Mouse (Mus musculus) limb, embryonic 11.5 days (tissue): ENCODE measurements around the gene Psmg4. TPM values are rescaled to one million over a fixed set of nuclear protein-coding genes. Genes with fewer than 3 reads are reported as not detected.

Source experiments
- ATAC-seq: fragments of 200-750 bp; cut with Nextera tagmentation; 2 replicates; pipeline ENCODE4 v1.8.0; 2017; ENCODE audit warnings: low read depth; ENCODE audit not compliant: insufficient number of reproducible peaks, low FRiP score, low TSS enrichment
- DNase-seq: peaks from one replicate; pipeline ENCODE4 v3.0.0-alpha.2; 2015; ENCODE audit warnings: low spot score
- H3K27ac ChIP-seq: fragments of 300-500 bp; sonication (generic); replicated peaks from 2 replicates; pipeline ENCODE4 v1.5.1; 2014; ENCODE audit warnings: low read depth, mild to moderate bottlenecking, low read length
- H3K27me3 ChIP-seq: fragments of 300-500 bp; sonication (generic); 2 replicates; pipeline ENCODE4 v1.6.1; 2014; ENCODE audit warnings: mild to moderate bottlenecking, low read length, mixed read lengths; ENCODE audit not compliant: control insufficient read depth, insufficient read depth
- H3K36me3 ChIP-seq: fragments of 300-500 bp; sonication (generic); 2 replicates; pipeline ENCODE4 v1.6.1; 2014; ENCODE audit warnings: mild to moderate bottlenecking, low read length, moderate library complexity, mixed read lengths; ENCODE audit not compliant: control insufficient read depth, insufficient read depth
- H3K4me1 ChIP-seq: fragments of 300-500 bp; sonication (generic); 2 replicates; pipeline ENCODE4 v1.6.1; 2014; ENCODE audit warnings: low read length, mixed read lengths; ENCODE audit not compliant: control insufficient read depth, insufficient read depth
- H3K4me2 ChIP-seq: fragments of 300-500 bp; sonication (generic); 2 replicates; pipeline ENCODE4 v1.6.1; 2014; ENCODE audit warnings: low read depth, mild to moderate bottlenecking, moderate library complexity; ENCODE audit not compliant: severe bottlenecking
- H3K4me3 ChIP-seq: fragments of 300-500 bp; sonication (generic); 2 replicates; pipeline ENCODE4 v1.5.1; 2014; ENCODE audit warnings: low read depth, low read length
- H3K9ac ChIP-seq: fragments of 300-500 bp; sonication (generic); 2 replicates; pipeline ENCODE4 v1.6.1; 2014; ENCODE audit warnings: mild to moderate bottlenecking, low read length
- H3K9me3 ChIP-seq: fragments of 300-500 bp; sonication (generic); 2 replicates; pipeline ENCODE4 v1.6.1; 2016; ENCODE audit warnings: low read length; ENCODE audit not compliant: control insufficient read depth
- WGBS: fragments of 180-500 bp; shearing (Covaris S2); extraction: QIAGEN DNeasy Blood & Tissue Kit; methylation state at CpG from one replicate; pipeline ENCODE4 v1.1.7; 2014; 5-methylcytosine and 5-hydroxymethylcytosine counted together
- polyA plus RNA-seq: library from polyadenylated mRNA; unstranded; fragments of >200 nt; fragmentation: Nextera tagmentation; extraction: Ambion mirVana; gene quantifications from 2 replicates; pipeline ENCODE4 v1.2.1, GENCODE M21; 2014

The Psmg4 gene
- polyA plus RNA-seq, 1 experiment from 2014 or later = 88.2 TPM

DNA sequence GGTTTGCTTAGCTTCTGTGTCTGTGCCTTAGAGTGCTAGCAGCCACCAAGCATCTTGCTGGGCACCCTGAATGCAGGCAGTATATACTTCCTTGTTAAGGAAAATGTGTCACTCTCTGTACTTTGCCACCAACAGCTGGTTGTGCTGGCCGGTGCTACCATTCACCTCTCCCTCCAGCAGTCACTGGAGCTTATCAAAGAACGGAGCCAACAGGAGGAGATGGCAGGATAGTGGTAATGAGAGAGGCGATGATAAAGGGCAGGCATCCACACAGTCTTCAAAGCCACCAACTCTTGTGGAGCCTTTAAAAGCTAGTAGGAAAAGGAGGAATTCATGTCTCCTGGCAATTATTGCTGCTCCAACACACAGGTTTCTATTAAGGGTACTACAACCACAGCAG is 57.0 kb downstream of the Psmg4 start:
- no peaks in the 10 kb centered on the region for H3K4me1 ChIP-seq
- no peak overlapping the region for H3K4me2 ChIP-seq
- H3K9me3 ChIP-seq = no peaks in the 10 kb centered on the region
- DNase-seq (no peak), ATAC-seq (no peak)
- H3K4me3 ChIP-seq = no peak overlapping the region
- 35% methylated on average over 3 of the region's 3 CpGs for WGBS
- H3K27ac ChIP-seq = no peak overlapping the region
- H3K27me3 ChIP-seq = no peaks in the 10 kb centered on the region
- no peak overlapping the region for H3K9ac ChIP-seq
- H3K36me3 ChIP-seq = no peaks in the 10 kb centered on the region

DNA sequence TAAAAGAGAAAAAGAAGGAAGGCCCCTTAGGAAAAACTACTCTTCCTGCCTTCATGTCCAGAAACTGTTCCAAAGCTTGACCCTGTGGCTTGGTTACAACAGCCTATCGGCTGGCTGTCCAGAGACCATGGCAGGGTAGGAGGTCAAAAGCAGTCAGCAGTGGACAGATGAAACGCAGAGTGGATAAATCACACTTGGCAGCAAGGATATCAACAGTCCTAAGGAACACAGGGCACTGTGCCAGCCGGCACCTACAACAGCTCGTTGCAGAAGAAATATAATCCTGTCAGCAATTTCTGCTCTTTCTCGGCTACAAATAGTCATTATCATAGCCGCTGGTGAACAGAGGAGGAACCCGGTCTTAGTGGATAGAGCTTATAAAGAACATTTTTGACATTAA is 60.2 kb downstream of the Psmg4 start:
- Histone ChIP-seq H3K9me3 (no peaks in the 10 kb centered on the region), H3K4me2 (no peak overlapping the region), H3K27ac (no peak overlapping the region), H3K4me3 (no peak overlapping the region), H3K9ac (no peak overlapping the region), H3K36me3 (no peaks in the 10 kb centered on the region), H3K27me3 (no peaks in the 10 kb centered on the region), H3K4me1 (no peaks in the 10 kb centered on the region)
- 58% methylated on average over 7 of the region's 7 CpGs for WGBS
- ATAC-seq (no peak), DNase-seq (no peak)

DNA sequence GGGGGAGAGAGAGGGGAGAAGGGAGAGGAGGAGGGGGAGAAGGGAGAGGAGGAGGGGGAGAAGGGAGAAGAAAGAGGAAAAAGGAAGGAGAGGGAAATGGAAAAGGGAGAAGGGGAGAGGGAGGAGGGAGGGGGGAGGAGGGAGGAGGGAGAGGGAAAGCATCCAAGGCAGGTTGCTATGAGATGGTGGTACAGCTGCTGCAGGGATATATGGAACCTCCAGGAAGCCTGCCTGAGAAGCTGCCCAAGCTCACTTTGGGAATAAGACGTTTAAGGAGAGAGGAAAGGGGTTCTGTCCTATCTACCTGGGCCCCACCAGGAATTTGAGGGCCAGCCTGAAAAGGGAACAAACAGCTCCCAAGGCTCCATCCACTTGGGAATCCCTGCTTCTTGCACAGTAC is 64.2 kb downstream of the Psmg4 start:
- 31% methylated on average over 1 of the region's 1 CpGs for WGBS

More for the DNA sequence above, 64.2 kb downstream of the Psmg4 start:
- H3K9ac ChIP-seq = no peak overlapping the region
- H3K4me3 ChIP-seq = no peak overlapping the region
- no peak overlapping the region for H3K27ac ChIP-seq
- DNase-seq (no peak), ATAC-seq (no peak)
- H3K27me3 ChIP-seq = no peaks in the 10 kb centered on the region
- H3K4me2 ChIP-seq = no peak overlapping the region
- H3K4me1 ChIP-seq = no peaks in the 10 kb centered on the region
- H3K9me3 ChIP-seq = no peaks in the 10 kb centered on the region
- no peaks in the 10 kb centered on the region for H3K36me3 ChIP-seq

Other genes starting within 250 kb of the Psmg4 start
- 18.7 and 19.8 TPM in 2 replicates for gene Nqo2, start 198.3 kb upstream of the Psmg4 start, polyA plus RNA-seq
- 11.0 and 12.1 TPM in 2 replicates for gene Ripk1, start 160.6 kb upstream of the Psmg4 start, polyA plus RNA-seq
- 41.8 and 43.1 TPM in 2 replicates for gene Serpinb6a, start 160.2 kb upstream of the Psmg4 start, polyA plus RNA-seq
- 36.1 and 41.9 TPM in 2 replicates for gene Bphl, start 125.4 kb upstream of the Psmg4 start, polyA plus RNA-seq
- 49.1 and 49.9 TPM in 2 replicates for gene Tubb2a, start 85.0 kb upstream of the Psmg4 start, polyA plus RNA-seq
- 22.1 and 24.4 TPM in 2 replicates for gene Tubb2b, start 32.5 kb upstream of the Psmg4 start, polyA plus RNA-seq
- 3.1 and 3.2 TPM in 2 replicates for gene Slc22a23, start 182.2 kb downstream of the Psmg4 start, polyA plus RNA-seq